Mouse (Mus musculus) kidney, adult 2 months (tissue): ENCODE data around the gene Snx4. TPM values are rescaled to one million over a fixed set of nuclear protein-coding genes. Genes with fewer than 3 reads are reported as not detected.

Source experiments
- DNase-seq: peaks from one replicate; pipeline ENCODE4 v3.0.0; 2021
- H3K27ac ChIP-seq: fragments of 200-500 bp; 2 replicates; pipeline ENCODE4 v1.5.1; 2012; ENCODE audit warnings: low read depth, low read length, control low read depth, inconsistent platforms; ENCODE audit not compliant: insufficient read depth
- H3K27me3 ChIP-seq: fragments of 200-500 bp; replicated peaks from 2 replicates; pipeline ENCODE4 v1.6.1; 2012; ENCODE audit warnings: mild to moderate bottlenecking, moderate library complexity, low read length, inconsistent platforms; ENCODE audit not compliant: control insufficient read depth, insufficient read depth
- H3K36me3 ChIP-seq: fragments of 200-500 bp; 2 replicates; pipeline ENCODE4 v1.6.1; 2012; ENCODE audit warnings: mild to moderate bottlenecking, moderate library complexity, low read length, inconsistent platforms; ENCODE audit not compliant: control insufficient read depth, insufficient read depth
- H3K4me1 ChIP-seq: fragments of 200-500 bp; 2 replicates; pipeline ENCODE4 v1.6.1; 2011; ENCODE audit warnings: low read length; ENCODE audit not compliant: control insufficient read depth, insufficient read depth
- H3K4me3 ChIP-seq: fragments of 200-500 bp; 2 replicates; pipeline ENCODE4 v1.5.1; 2011; ENCODE audit warnings: mild to moderate bottlenecking, low read depth, low read length, control low read depth; ENCODE audit not compliant: insufficient read depth
- CTCF ChIP-seq: fragments of 200-500 bp; conservative IDR thresholded peaks from 2 replicates; pipeline ENCODE4 v1.5.1; 2011; ENCODE audit warnings: low read depth, mild to moderate bottlenecking, control low read depth, low read length, moderate library complexity, mixed read lengths; ENCODE audit not compliant: insufficient read depth, insufficient read length
- POLR2A ChIP-seq: fragments of 200-500 bp; IDR thresholded peaks from one replicate; pipeline ENCODE4 v1.6.1; 2011; ENCODE audit warnings: low read depth, low read length, control low read depth
- WGBS: fragments of 180-500 bp; shearing (Covaris S2); methylation state at CpG from one replicate; pipeline ENCODE4 v1.1.7; 2018; 5-methylcytosine and 5-hydroxymethylcytosine counted together
- polyA plus RNA-seq: library from polyadenylated mRNA; depleted of rRNA; stranded (reverse); fragments of >200 nt; gene quantifications from 2 replicates; pipeline ENCODE4 v1.2.3, GENCODE M21; 2012

Snx4 gene
- polyA plus RNA-seq, 1 experiment, result 16.2 TPM

DNA sequence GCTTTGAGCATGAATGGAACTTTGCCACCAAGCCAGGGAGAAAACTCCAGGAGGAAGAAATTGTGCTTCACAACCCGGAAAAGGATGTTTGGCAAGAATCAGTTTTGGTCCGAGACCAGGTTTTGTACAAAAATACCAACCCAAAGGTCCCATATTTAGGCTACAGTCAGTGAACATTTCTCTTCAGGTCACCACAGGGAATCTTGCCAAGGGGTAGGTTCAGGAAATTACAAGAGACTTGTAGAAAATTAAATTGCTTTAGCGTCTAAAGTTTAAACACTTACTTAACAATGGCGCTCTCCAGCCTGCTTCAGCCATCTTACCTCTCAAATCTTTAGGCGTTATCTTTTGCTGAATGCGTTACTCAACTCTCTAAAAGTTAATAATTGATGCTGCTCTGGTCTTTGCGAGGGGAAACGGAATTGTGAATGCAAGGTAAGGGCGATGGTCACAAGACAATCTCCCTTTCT, 556 bp upstream of the Snx4 start:
- H3K27ac ChIP-seq, result peak overlapping the region; percentile 83
- H3K4me1 ChIP-seq, result peaks cover 3% of the 10 kb centered on the region; the same call in 1 of the 2 replicates
- H3K27me3 ChIP-seq, result no peaks in the 10 kb centered on the region
- peak overlapping the region; percentile 99 for H3K4me3 ChIP-seq
- WGBS, result under 1% methylated on average over 9 of the region's 9 CpGs
- DNase-seq, result peak; percentile 64
- TF ChIP-seq CTCF (no peak), POLR2A (no peak)
- no peaks in the 10 kb centered on the region for H3K36me3 ChIP-seq

DNA sequence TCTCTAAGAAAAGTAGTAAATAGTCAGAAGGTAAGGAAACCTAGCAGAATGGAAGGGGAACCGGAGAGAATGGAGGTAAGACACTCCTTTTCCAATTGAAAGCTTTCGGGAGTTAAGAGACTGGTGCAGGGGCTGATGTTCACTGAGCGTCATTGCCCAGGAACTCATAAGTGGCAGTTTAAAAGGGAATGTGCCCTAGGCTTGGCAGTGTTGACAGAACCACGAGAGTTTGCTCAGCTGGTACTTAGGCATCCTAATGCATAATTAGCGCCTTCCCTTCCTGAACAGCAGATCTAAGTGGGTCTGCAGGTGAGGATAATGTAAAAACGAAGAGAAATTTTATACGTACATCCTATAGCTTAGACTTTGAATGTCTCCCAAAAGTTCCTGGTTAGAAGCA, 4.4 kb downstream of the Snx4 start:
- TF ChIP-seq CTCF (no peak), POLR2A (no peak)
- no peaks in the 10 kb centered on the region for H3K27me3 ChIP-seq
- WGBS, result 69% methylated on average over 7 of the region's 7 CpGs
- no peak for DNase-seq
- no peak overlapping the region for H3K4me3 ChIP-seq
- H3K27ac ChIP-seq, result no peak overlapping the region
- peaks cover 3% of the 10 kb centered on the region; the same call in 1 of the 2 replicates for H3K4me1 ChIP-seq
- H3K36me3 ChIP-seq, result no peaks in the 10 kb centered on the region

GRCm38 (mm10) chr16:33258530-33258929, 7.3 kb downstream of the Snx4 start:
- no peak overlapping the region for H3K27ac ChIP-seq
- peaks cover 3% of the 10 kb centered on the region; the same call in 1 of the 2 replicates for H3K4me1 ChIP-seq
- no peaks in the 10 kb centered on the region for H3K36me3 ChIP-seq
- no peak for TF ChIP-seq POLR2A
- TF ChIP-seq CTCF, result no peak
- WGBS, result 84% methylated on average over 2 of the region's 2 CpGs
- DNase-seq, result no peak
- H3K27me3 ChIP-seq, result no peaks in the 10 kb centered on the region
- H3K4me3 ChIP-seq, result no peak overlapping the region

GRCm38 (mm10) chr16:33259824-33260223, 8.6 kb downstream of the Snx4 start:
- DNase-seq, result no peak
- no peak overlapping the region for H3K27ac ChIP-seq
- H3K4me1 ChIP-seq, result peaks cover 3% of the 10 kb centered on the region; the same call in 1 of the 2 replicates
- TF ChIP-seq CTCF (no peak), POLR2A (no peak)
- 86% methylated on average over 3 of the region's 3 CpGs for WGBS
- no peaks in the 10 kb centered on the region for H3K27me3 ChIP-seq
- no peaks in the 10 kb centered on the region for H3K36me3 ChIP-seq
- no peak overlapping the region for H3K4me3 ChIP-seq

- no peak for TF ChIP-seq POLR2A
- TF ChIP-seq CTCF, result no peak
- Histone ChIP-seq H3K27me3 (no peaks in the 10 kb centered on the region), H3K4me3 (no peak overlapping the region), H3K36me3 (peaks cover 5% of the 10 kb centered on the region; the same call in 1 of the 2 replicates), H3K4me1 (peaks cover 3% of the 10 kb centered on the region; the same call in 1 of the 2 replicates), H3K27ac (no peak overlapping the region)
- no peak for DNase-seq
- 69% methylated on average over 8 of the region's 8 CpGs for WGBS
Observed at GRCm38 (mm10) chr16:33260825-33261224, 9.6 kb downstream of the Snx4 start.

DNA sequence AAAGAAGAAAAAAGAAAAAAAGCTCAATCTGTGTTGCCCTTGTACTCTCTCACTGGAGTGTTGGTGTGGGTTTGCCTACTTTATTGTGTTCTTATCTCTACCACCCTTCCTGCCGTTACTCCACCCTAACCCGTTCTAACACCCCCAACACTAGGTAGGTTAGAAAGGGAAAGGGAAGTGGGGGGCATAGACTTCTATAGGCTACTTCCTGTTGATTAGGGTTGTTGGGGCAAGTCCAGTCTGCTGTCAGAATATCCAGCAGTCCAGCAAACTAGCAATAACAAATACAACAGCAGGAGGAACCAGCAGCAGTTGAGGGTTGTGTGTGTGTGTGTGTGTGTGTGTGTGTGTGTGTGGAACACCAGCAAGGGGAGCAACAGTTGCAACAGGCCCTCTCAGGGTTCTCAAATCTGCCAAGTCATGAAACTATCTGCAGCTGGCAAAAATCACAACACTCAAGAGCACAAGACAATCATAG, 10.4 kb downstream of the Snx4 start:
- peaks cover 5% of the 10 kb centered on the region; the same call in 1 of the 2 replicates for H3K36me3 ChIP-seq
- no peak for DNase-seq
- no peak overlapping the region for H3K4me3 ChIP-seq
- WGBS, result 66% methylated on average over 2 of the region's 2 CpGs
- no peak overlapping the region for H3K27ac ChIP-seq
- H3K27me3 ChIP-seq, result no peaks in the 10 kb centered on the region
- no peak for TF ChIP-seq CTCF
- TF ChIP-seq POLR2A, result no peak
- peaks cover 3% of the 10 kb centered on the region; the same call in 1 of the 2 replicates for H3K4me1 ChIP-seq

DNA sequence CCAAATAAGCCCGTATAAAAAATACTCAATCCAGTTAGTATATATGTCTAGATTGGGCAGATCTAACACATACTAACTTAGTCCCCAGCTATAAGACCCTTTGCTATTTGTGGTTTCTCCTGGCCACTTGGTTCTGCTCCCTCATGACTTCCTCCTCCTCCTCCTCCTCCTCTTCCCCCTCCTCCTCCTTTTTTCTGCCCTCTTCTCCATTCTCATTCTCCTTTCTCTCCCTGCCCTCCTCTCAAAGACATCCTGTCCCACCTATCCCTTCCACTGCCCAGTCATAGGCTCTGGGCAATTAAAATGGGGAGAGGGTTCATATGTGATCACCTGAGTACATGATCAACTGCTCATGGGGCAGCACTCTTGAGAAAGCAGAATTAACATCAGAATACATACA, 10.9 kb downstream of the Snx4 start:
- Histone ChIP-seq H3K36me3 (peaks cover 6% of the 10 kb centered on the region; the same call in 1 of the 2 replicates), H3K4me3 (no peak overlapping the region), H3K4me1 (peaks cover 3% of the 10 kb centered on the region; the same call in 1 of the 2 replicates), H3K27ac (no peak overlapping the region), H3K27me3 (no peaks in the 10 kb centered on the region)
- WGBS, result 69% methylated on average over 1 of the region's 1 CpGs
- TF ChIP-seq POLR2A (no peak), CTCF (no peak)
- no peak for DNase-seq
